Mouse (Mus musculus) central nervous system, embryonic 18 days (tissue): ENCODE measurements around the gene 4833427G06Rik. TPM values are rescaled to one million over a fixed set of nuclear protein-coding genes. Genes with fewer than 3 reads are reported as not detected.

Experiments
- polyA plus RNA-seq: library from polyadenylated mRNA; depleted of rRNA; stranded (reverse); fragments of >200 nt; gene quantifications from 2 replicates; pipeline ENCODE4 v1.2.3, GENCODE M21; 2012; rRNA removed

The 4833427G06Rik gene
- 0.75 and 1.6 TPM in 2 replicates for polyA plus RNA-seq

GRCm38 (mm10) chr9:51101756-51102425, at the start of gene 4833427G06Rik:
4833427G06Rik (minus strand) TSS chr9:51102078.

GRCm38 (mm10) chr9:51076979-51077315, 24.9 kb downstream of the 4833427G06Rik start, which contains the start of gene Layn:
Layn (minus strand) TSS chr9:51077094.

GRCm38 (mm10) chr9:51060601-51061000, 41.3 kb downstream of the 4833427G06Rik start, which contains the start of gene Btg4:
Btg4 (plus strand) TSS chr9:51060901.

Other genes with a start within 250 kb of the 4833427G06Rik start
- gene Sik2, start 93.0 kb downstream of the 4833427G06Rik start, polyA plus RNA-seq, result 23.2 and 25.0 TPM in 2 replicates
- not detected in 2 replicates for gene Btg4, start 41.2 kb downstream of the 4833427G06Rik start, polyA plus RNA-seq
- gene Layn, start 25.0 kb downstream of the 4833427G06Rik start, polyA plus RNA-seq, result 1.4 TPM in 2 replicates
- gene Gm32742, start 63.4 kb upstream of the 4833427G06Rik start, polyA plus RNA-seq, result 0.01 and 0.03 TPM in 2 replicates
- 0.12 and 0.21 TPM in 2 replicates for gene Pou2af1, start 111.6 kb upstream of the 4833427G06Rik start, polyA plus RNA-seq
- gene Colca2, start 176.5 kb upstream of the 4833427G06Rik start, polyA plus RNA-seq, result 0.94 and 1.0 TPM in 2 replicates
- not detected in 2 replicates for gene 1810046K07Rik, start 226.8 kb upstream of the 4833427G06Rik start, polyA plus RNA-seq